Mouse (Mus musculus) cortical plate, adult 2 months (tissue): ENCODE data around the gene Htr5b.

ENCODE experiments used
- CTCF ChIP-seq: fragments of 200-500 bp; IDR thresholded peaks from 2 replicates; pipeline ENCODE4 v1.5.1; 2011; ENCODE audit warnings: mild to moderate bottlenecking, control low read depth, low read length; ENCODE audit not compliant: insufficient read depth; ENCODE audit errors: extremely low read depth
- POLR2A ChIP-seq: fragments of 200-500 bp; IDR thresholded peaks from 2 replicates; pipeline ENCODE4 v1.6.1; 2011; ENCODE audit warnings: mild to moderate bottlenecking, low read length, control low read depth; ENCODE audit not compliant: insufficient read depth; ENCODE audit errors: extremely low read depth

DNA sequence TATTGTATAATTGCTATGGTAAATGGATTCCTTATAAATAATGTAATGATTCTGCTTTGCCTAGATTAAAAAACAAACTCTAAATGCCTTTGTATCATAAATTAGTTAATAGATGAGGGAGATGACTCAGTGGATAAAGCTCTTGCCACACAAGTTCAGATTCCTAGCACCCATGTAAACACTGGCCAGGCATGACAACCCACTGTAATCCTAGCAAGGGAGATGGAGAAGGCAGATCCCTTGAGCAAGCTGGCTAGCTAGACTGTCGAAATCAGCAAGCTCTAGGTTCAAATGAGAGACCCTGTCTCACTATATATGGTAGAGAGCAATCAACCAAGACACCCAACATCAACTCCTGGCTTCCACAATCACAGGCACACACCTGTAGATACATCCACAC is 9.7 kb downstream of the Htr5b start:
- no peak for TF ChIP-seq POLR2A
- no peak for TF ChIP-seq CTCF
